Mouse (Mus musculus): ENCODE measurements around the gene Dhrs11. TPM values are rescaled to one million over a fixed set of nuclear protein-coding genes. Genes with fewer than 3 reads are reported as not detected.

Dhrs11 gene
- total RNA-seq, 2 experiments from 2014 or later: 36.4 to 45.0 TPM

Other genes starting within 250 kb of the Dhrs11 start
- gene Mrm1, start 9.5 kb downstream of the Dhrs11 start, total RNA-seq (2021): 10 to 100 TPM; 14.7 to 22.1 TPM
- gene Ggnbp2, start 41.8 kb upstream of the Dhrs11 start, total RNA-seq (2021): 10 to 100 TPM; 66.6 to 71.7 TPM
- gene Myo19, start 51.2 kb upstream of the Dhrs11 start, total RNA-seq (2021): 10 to 100 TPM; 10.2 to 13.9 TPM
- 10 to 100 TPM in 1 of 2 experiments, 1 to 10 TPM in 1; 9.1 to 10.3 TPM for gene Pigw, start 51.3 kb upstream of the Dhrs11 start, total RNA-seq (2021)
- 10 to 100 TPM; 12.0 to 15.3 TPM for gene Znhit3, start 87.4 kb upstream of the Dhrs11 start, total RNA-seq (2021)
- 10 to 100 TPM in 1 of 2 experiments, 1 to 10 TPM in 1; 7.3 to 11.7 TPM for gene Car4, start 128.8 kb upstream of the Dhrs11 start, total RNA-seq (2021)